Mouse (Mus musculus) mouse embryonic stem cell (cell line): ENCODE results near the gene Phxr2.
"Not testable (repeated sequence)": the region's sequence is repeated elsewhere in the genome, so short reads cannot be mapped to it uniquely, and the experiment has no call there.

Experiments used
- in situ Hi-C, 2 experiments: fragments of 300-500 bp; cut with MboI; formaldehyde crosslinking; loops; 1 replicate in 1 of 2; 3 replicates in 1 of 2; pipeline ENCODE4 v1.14.3; 2019 to 2020; ENCODE audit warnings: low sequenced_read_pairs in 2 of 2, low pct_unique_long_range_greater_than_20kb in 1 of 2, mixed read lengths in 1 of 2; ENCODE audit not compliant: unreplicated experiment in 1 of 2

Gene Phxr2

GRCm38 (mm10) chr10:99126225-99126624 lies at the start of gene Phxr2:
Gene Phxr2 (minus strand): TSS chr10:99126325.
- in situ Hi-C loops = no loop called here

GRCm38 (mm10) chr10:99172906-99173507 lies 46.9 kb upstream of the Phxr2 start:
- in situ Hi-C loops = no loop called here

- in situ Hi-C loops = no loop called here
Observed at GRCm38 (mm10) chr10:99171961-99172497, 45.9 kb upstream of the Phxr2 start.

DNA sequence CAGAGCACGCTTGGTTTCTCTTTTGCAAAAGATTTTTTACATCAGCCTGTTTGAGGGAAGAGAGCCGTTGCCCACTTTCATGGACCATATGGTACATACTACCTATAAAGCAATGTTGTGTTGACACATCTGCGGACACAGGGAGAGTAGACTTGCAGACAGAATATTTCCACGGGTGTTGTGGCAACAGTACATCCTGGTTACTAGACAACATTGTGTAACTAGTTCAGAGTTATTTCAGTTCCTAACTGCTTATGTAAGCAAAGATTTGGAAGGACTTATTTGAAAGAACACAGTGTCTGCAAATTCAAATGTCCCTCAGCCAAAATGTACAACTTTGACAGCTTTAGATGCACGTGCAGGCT lies 43.6 kb upstream of the Phxr2 start:
- in situ Hi-C loops = no loop called here

DNA sequence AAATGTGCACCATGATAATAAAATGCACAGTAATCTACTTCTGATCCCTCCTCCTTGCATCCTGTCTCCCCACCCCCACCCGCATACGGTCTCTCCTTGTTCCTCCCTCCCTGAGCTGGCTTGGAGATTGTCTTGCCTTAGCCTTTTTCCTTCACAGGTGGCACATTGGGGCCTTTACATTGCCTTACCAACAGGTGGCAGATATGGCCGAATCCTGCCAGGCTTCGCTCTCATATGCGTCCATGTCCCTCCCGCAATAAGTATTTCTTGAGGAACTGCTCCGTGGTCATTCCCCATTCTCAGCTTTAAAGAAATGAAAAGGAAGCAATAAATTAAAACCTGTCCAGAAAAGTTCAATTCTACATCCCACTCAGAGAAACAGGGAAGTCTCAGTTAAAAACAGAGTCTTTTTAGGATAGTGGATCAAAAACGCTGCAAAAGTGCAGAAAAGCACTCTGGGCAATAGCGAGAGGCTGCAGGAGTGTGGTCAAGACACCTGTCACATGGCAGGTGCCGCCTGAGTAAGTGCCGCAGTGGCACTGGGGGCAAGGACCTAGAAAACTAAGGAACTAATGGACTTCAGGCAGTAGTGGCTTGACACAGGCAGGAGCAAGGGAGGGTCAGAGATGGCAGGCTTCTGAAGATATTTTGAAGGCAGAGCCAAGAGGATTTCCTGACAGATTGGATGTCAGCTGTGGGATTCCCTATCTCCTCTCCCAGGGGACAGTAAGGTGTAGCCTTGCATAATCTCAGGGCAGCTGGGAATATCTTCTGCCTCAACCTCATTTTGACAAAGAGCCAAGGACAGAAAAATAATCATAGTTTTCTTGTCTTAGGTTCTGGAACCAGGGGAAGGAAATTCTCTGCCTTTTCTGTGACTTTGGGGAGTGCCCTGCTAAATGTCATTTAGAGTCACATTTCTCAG lies 43.0 kb upstream of the Phxr2 start:
- in situ Hi-C loops = no loop called here

GRCm38 (mm10) chr10:99168404-99168803 lies 42.3 kb upstream of the Phxr2 start:
- in situ Hi-C loops = no loop called here

DNA sequence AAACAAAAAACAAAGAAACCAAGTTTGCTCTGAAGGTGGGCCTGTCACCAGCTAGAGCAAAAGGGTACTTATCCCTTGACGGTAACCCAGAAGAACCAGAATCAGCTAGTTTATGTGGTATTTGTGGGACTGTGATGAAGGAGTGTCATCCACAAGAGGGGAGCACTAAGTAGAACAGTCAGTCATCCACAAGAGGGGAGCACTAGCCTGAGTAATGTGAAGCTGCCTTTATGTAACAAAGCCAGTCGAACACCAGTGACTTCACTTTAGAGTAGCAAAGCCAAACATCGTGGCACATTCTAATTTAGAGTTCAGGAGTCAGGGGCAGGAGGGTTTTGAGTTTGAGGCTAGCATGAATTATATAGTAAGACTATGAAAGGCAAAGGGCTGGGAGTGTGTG lies 40.3 kb upstream of the Phxr2 start:
- in situ Hi-C loops = no loop called here

- in situ Hi-C loops = no loop called here
Observed at GRCm38 (mm10) chr10:99165751-99166282, 39.7 kb upstream of the Phxr2 start.

DNA sequence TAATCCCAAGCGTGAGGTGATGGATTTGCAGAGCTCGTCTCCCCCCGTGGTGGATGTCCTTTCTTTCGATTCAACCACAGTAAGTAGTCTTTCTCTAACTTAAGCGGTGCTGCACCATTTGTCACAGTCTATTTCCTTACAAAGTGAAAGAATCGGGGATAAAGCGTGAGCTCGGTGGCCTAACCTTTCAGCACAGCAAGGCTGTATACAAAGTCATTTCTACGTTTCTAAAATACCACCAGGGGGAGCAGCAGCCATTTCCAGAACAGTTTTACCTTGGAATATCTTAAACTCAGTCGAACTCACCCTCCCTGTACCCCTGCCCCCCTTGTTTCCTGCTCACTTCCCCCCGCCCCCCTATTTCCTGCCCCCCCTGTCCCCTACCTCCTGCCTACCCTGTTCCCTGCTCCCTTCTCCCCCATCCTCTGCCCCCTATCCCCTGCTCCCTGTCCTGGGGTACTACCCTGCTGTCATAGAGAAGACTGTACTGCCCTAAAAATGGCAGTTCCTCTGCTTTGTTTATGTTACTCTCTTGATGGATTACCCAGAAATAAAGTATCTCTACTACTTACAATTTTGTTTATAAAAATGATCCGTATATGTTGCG lies 38.8 kb upstream of the Phxr2 start:
- in situ Hi-C loops = no loop called here

DNA sequence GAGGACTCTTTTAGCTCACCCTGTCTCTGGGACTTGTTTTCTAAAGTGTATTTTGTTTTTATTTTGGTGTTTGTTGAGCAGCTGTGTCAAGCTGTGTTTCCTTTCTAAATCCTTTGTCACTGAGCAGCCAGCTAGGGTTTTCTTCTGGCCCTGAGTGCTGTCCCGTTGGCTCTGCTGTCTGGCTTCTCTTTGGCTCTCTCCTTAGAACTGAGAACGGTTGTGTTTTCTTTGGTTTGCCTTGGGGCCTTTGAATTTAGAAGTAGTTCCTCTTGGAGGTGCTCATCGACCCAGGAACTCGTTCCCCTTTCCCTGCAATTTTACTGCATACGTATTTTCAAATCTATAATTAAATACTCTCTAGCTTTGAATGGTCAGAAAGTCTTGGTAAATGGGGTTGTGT lies 36.9 kb upstream of the Phxr2 start:
- in situ Hi-C loops = no loop called here

- in situ Hi-C loops = no loop called here
Observed at GRCm38 (mm10) chr10:99161987-99162582, 36.0 kb upstream of the Phxr2 start.

DNA sequence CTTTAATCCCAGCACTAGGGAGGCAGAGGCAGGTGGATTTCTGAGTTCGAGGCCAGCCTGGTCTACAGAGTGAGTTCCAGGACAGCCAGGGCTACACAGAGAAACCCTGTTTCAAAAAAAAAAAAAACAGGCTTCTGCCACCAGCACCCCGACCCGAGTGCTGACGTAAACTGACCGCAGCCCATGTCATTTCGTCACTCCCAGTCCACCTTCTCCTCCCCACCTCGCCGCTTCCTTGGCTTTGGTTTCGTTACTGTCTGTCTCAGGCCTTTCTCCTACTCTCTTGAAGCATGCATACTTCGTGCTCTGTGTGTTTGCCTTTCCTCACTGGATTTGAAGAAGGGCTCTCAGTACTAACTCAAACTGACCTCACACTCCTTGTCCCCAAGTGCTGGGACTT lies 31.6 kb upstream of the Phxr2 start:
- in situ Hi-C loops = not testable (repeated sequence)

DNA sequence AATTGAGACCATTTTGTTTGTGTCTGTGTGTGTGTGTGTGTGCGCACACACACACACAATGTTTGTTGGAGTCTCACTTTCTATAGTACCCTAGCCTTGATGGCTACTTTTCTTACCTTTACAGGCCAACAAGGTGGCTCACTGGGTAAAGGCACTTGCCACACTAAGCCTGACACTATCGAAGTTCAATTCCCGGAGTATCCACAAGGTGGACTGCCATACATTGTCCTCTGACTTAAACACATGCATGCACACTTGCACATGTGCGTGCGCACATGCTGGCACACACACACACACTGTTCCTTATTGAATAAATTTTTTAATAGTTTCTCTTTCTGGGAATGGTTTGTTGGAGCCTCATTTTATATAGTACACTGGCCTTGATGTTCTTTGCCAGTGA lies 30.7 kb upstream of the Phxr2 start:
- in situ Hi-C loops = no loop called here

DNA sequence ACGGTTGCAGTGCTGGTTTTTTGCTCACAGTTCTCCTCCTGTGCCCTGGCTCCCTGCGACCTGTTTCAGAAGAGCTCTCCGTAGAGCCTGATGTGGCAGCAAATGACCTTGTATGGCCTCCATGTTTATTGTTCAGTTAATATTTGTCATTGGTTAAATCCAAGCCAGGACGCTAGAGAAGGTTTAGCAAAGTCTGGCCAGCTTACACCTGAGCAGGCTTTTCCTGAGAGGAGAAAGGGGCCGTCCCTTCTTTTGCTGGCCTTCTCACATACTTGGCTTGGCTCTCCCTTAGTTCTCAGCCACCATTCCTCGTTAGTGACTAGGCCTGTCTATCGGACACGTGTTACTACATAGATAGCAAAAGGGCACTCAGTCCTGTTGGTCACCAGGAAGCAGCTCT lies 28.5 kb upstream of the Phxr2 start:
- in situ Hi-C loops = no loop called here

GRCm38 (mm10) chr10:99152063-99152462 lies 25.9 kb upstream of the Phxr2 start:
- in situ Hi-C loops = no loop called here

DNA sequence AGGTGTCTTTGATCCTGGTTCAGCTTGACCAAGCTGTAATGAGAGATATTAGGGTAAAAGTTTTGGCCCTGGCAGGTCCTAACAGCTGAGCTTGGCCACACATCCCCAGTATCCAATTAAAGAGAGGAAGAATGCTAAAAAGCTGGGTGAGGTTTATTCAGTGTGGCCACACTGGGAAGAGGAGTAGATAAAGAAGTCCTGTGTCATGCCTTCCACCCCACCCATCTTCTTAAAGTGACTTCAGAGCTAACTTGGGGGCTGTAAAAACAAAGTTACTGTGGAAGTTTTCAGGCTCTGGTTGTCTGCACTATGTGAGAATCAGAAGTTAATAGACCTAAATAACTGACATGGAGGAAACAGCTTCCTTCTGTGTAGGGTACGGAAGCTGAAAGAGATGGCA lies 25.5 kb upstream of the Phxr2 start:
- in situ Hi-C loops = no loop called here

GRCm38 (mm10) chr10:99150016-99150415 lies 23.9 kb upstream of the Phxr2 start:
- in situ Hi-C loops = no loop called here

DNA sequence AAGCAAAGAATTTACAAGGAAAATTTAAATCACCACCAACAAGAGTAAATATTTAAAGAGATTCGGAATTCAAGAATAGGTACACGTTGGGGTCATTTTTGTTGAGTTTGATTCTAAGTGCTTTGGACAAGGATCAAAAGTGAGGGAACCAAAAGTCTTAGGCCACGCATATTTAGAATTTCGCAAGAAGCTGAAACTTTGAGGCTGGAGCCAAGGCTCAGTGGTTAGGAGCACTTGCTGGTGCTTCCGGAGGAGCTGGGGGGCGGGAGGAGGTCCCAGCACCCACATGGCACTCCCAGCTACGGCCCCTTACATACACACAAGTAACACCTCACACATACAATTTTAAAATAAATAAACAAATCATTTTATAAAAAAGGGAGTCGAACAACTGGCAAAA lies 20.5 kb upstream of the Phxr2 start:
- in situ Hi-C loops = no loop called here

- in situ Hi-C loops = no loop called here
Observed at GRCm38 (mm10) chr10:99145611-99146010, 19.5 kb upstream of the Phxr2 start.
